Mouse (Mus musculus) telencephalon, adult 2 months (tissue): Measurements from ENCODE around the gene Lmtk2.

Source experiments
- DNase-seq: peaks from one replicate; pipeline ENCODE4 v3.0.0-alpha.2; 2011; ENCODE audit warnings: low read depth, low spot score

The Lmtk2 gene

GRCm38 (mm10) chr5:144100149-144100935, at the start of gene Lmtk2:
TSS of gene Lmtk2 (plus strand) at chr5:144100436.
- DNase-seq = peak; percentile 90

- no peak for DNase-seq
Measured at GRCm38 (mm10) chr5:144051268-144051667, 49.0 kb upstream of the Lmtk2 start.

GRCm38 (mm10) chr5:144053450-144053849, 46.8 kb upstream of the Lmtk2 start:
- DNase-seq = no peak

GRCm38 (mm10) chr5:144054340-144054739, 45.9 kb upstream of the Lmtk2 start:
- DNase-seq = no peak

- DNase-seq = no peak
Measured at GRCm38 (mm10) chr5:144064093-144064492, 36.1 kb upstream of the Lmtk2 start.

GRCm38 (mm10) chr5:144066036-144066435, 34.2 kb upstream of the Lmtk2 start:
- DNase-seq = no peak

- no peak for DNase-seq
Measured at GRCm38 (mm10) chr5:144070064-144070463, 30.2 kb upstream of the Lmtk2 start.

- DNase-seq = peak; percentile 53
Measured at GRCm38 (mm10) chr5:144071249-144071648, 29.0 kb upstream of the Lmtk2 start.

GRCm38 (mm10) chr5:144077541-144077940, 22.7 kb upstream of the Lmtk2 start:
- DNase-seq = peak; percentile 87

- no peak for DNase-seq
Measured at GRCm38 (mm10) chr5:144080886-144081285, 19.4 kb upstream of the Lmtk2 start.

- no peak for DNase-seq
Measured at GRCm38 (mm10) chr5:144082006-144082405, 18.2 kb upstream of the Lmtk2 start.

- DNase-seq = no peak
Measured at GRCm38 (mm10) chr5:144083521-144083920, 16.7 kb upstream of the Lmtk2 start.

GRCm38 (mm10) chr5:144084271-144084670, 16.0 kb upstream of the Lmtk2 start:
- DNase-seq = no peak

- no peak for DNase-seq
Measured at GRCm38 (mm10) chr5:144085696-144086095, 14.5 kb upstream of the Lmtk2 start.

GRCm38 (mm10) chr5:144086494-144086893, 13.7 kb upstream of the Lmtk2 start:
- no peak for DNase-seq

- no peak for DNase-seq
Measured at GRCm38 (mm10) chr5:144088354-144088753, 11.9 kb upstream of the Lmtk2 start.

GRCm38 (mm10) chr5:144095461-144095970, 4.7 kb upstream of the Lmtk2 start:
- no peak for DNase-seq

- no peak for DNase-seq
Measured at GRCm38 (mm10) chr5:144097902-144098639, 2.2 kb upstream of the Lmtk2 start.

- DNase-seq = no peak
Measured at GRCm38 (mm10) chr5:144098640-144098929, 1.7 kb upstream of the Lmtk2 start.

GRCm38 (mm10) chr5:144100948-144101347, 712 bp downstream of the Lmtk2 start:
- no peak for DNase-seq

- DNase-seq = no peak
Measured at GRCm38 (mm10) chr5:144105070-144105469, 4.8 kb downstream of the Lmtk2 start.

GRCm38 (mm10) chr5:144105471-144106129, 5.4 kb downstream of the Lmtk2 start:
- no peak for DNase-seq
